Mouse (Mus musculus): ENCODE measurements around the gene Hrh1. TPM values are rescaled to one million over a fixed set of nuclear protein-coding genes. Genes with fewer than 3 reads are reported as not detected.

The Hrh1 gene
- total and polyA plus RNA-seq, 2 experiments from 2014 or later, result 1.6 to 5.3 TPM

DNA sequence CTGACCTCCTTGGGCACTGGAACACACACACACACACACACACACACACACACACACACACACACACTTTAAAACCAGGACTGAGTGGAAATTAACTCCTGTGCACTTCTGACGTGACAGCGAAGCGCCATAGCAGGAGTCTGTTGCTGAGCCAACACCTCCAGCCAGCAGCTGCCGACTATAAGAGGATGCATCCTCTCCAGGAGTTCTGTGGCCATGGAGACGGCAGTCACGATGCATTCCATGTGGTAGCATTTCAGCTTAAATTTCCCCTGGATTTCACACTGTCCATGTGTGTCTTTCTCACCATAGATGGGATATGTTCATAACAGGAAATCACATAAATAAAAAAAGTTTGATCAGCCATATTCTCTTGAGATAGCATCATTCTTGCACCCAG lies 30.1 kb upstream of the Hrh1 start:
- H3K4me3 ChIP-seq (ENCODE audit: low read length), result no peak overlapping the region
- H3K36me3 ChIP-seq (ENCODE audit: insufficient read depth, low read length), result no peaks in the 10 kb centered on the region
- 25% methylated on average over 6 of the region's 6 CpGs for WGBS
- no peaks in the 10 kb centered on the region for H3K4me1 ChIP-seq (ENCODE audit: insufficient read depth, low read length)
- no peaks in the 10 kb centered on the region for H3K27me3 ChIP-seq (ENCODE audit: insufficient read depth, low read length)
- no peak overlapping the region for H3K27ac ChIP-seq
- no peak overlapping the region for H3K4me2 ChIP-seq (ENCODE audit: low read depth, low read length)
- no peaks in the 10 kb centered on the region for H3K9me3 ChIP-seq (ENCODE audit: low read length)
- ATAC-seq, result no peak
- no peak overlapping the region for H3K9ac ChIP-seq (replicated peaks; ENCODE audit: low read length)
- DNase-seq (ENCODE audit: low spot score), result peak; percentile 51
- no peak for TF ChIP-seq CTCF (IDR thresholded peaks at IDR 0.05; ENCODE audit: low read depth)

DNA sequence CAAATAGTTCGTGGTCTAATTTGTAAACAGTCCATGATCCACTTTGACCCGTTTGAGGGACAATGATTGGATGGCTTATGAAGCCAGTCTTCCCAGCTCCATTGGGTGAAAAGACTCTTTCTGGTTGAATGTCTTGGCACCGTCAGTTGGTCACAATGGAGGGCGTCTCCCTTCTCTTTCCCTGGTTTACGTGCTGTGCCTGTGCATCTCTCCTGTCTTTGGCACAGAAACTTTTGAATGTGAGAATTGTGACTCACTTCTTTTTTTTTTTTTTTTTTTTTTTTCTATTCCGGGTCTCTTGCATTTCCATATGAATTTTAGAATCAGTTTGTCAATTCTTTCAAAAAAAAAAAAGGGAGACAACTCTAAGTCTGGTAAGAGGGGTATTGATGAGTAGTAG lies 29.5 kb upstream of the Hrh1 start:
- ATAC-seq, result no peak
- DNase-seq (ENCODE audit: low spot score), result no peak
- no peak for TF ChIP-seq CTCF (IDR thresholded peaks at IDR 0.05; ENCODE audit: low read depth)
- no peak overlapping the region for H3K9ac ChIP-seq (replicated peaks; ENCODE audit: low read length)
- no peaks in the 10 kb centered on the region for H3K9me3 ChIP-seq (ENCODE audit: low read length)
- H3K36me3 ChIP-seq (ENCODE audit: insufficient read depth, low read length), result no peaks in the 10 kb centered on the region
- 61% methylated on average over 6 of the region's 6 CpGs for WGBS
- no peak overlapping the region for H3K27ac ChIP-seq
- H3K27me3 ChIP-seq (ENCODE audit: insufficient read depth, low read length), result no peaks in the 10 kb centered on the region
- H3K4me1 ChIP-seq (ENCODE audit: insufficient read depth, low read length), result no peaks in the 10 kb centered on the region
- H3K4me3 ChIP-seq (ENCODE audit: low read length), result no peak overlapping the region
- no peak overlapping the region for H3K4me2 ChIP-seq (ENCODE audit: low read depth, low read length)

DNA sequence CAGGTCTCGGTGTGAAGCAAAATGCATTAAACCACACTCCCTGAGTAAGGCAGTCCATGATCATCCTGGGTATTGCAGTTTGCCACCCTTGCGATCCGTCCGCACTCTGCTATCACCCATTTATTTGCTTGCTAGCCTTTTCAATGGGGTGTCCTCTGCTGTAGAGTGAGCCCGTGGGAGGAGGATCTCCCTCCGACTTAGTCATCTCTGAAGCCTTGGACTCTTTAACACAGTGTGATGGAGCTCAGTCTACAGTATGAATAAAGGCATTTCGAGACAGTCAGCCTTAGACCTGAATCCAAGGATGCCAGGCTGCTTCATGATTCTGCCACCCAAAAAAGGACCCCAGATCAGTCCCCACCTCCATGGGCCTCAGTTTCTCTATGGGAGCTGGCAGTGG lies 25.0 kb upstream of the Hrh1 start:
- Histone ChIP-seq H3K36me3 (ENCODE audit: insufficient read depth, low read length) (no peaks in the 10 kb centered on the region), H3K27ac (no peak overlapping the region), H3K27me3 (ENCODE audit: insufficient read depth, low read length) (no peaks in the 10 kb centered on the region), H3K9me3 (ENCODE audit: low read length) (no peaks in the 10 kb centered on the region), H3K4me3 (ENCODE audit: low read length) (no peak overlapping the region), H3K4me1 (ENCODE audit: insufficient read depth, low read length) (no peaks in the 10 kb centered on the region), H3K4me2 (ENCODE audit: low read depth, low read length) (no peak overlapping the region), H3K9ac (replicated peaks; ENCODE audit: low read length) (no peak overlapping the region)
- no peak for TF ChIP-seq CTCF (IDR thresholded peaks at IDR 0.05; ENCODE audit: low read depth)
- DNase-seq (ENCODE audit: low spot score), result no peak
- WGBS, result 87% methylated on average over 7 of the region's 7 CpGs
- ATAC-seq, result no peak

DNA sequence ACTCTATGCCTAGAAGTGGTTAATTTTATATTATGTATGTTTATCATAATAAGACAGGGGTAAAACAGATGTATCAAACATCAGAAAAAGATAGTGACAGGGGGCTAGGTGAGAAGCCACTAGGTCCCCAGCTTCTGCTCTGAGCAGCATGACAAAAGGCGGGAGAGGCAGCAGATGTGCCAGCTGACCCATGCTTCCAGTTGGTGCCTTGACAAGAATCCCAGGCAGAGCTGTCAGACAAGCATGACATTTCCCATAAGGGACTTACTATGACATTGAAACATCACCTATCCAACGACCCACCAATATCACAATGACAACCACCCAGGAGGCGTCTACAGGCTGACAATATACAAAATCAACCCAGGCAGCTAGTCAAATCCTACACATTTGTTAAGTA lies 16.9 kb upstream of the Hrh1 start:
- no peak overlapping the region for H3K9ac ChIP-seq (replicated peaks; ENCODE audit: low read length)
- H3K4me1 ChIP-seq (ENCODE audit: insufficient read depth, low read length), result no peaks in the 10 kb centered on the region
- DNase-seq (ENCODE audit: low spot score) (no peak), ATAC-seq (no peak)
- WGBS, result 50% methylated on average over 3 of the region's 3 CpGs
- H3K4me3 ChIP-seq (ENCODE audit: low read length), result no peak overlapping the region
- H3K36me3 ChIP-seq (ENCODE audit: insufficient read depth, low read length), result no peaks in the 10 kb centered on the region
- no peak overlapping the region for H3K27ac ChIP-seq
- H3K4me2 ChIP-seq (ENCODE audit: low read depth, low read length), result no peak overlapping the region
- no peaks in the 10 kb centered on the region for H3K27me3 ChIP-seq (ENCODE audit: insufficient read depth, low read length)
- H3K9me3 ChIP-seq (ENCODE audit: low read length), result no peaks in the 10 kb centered on the region
- TF ChIP-seq CTCF (IDR thresholded peaks at IDR 0.05; ENCODE audit: low read depth), result no peak

DNA sequence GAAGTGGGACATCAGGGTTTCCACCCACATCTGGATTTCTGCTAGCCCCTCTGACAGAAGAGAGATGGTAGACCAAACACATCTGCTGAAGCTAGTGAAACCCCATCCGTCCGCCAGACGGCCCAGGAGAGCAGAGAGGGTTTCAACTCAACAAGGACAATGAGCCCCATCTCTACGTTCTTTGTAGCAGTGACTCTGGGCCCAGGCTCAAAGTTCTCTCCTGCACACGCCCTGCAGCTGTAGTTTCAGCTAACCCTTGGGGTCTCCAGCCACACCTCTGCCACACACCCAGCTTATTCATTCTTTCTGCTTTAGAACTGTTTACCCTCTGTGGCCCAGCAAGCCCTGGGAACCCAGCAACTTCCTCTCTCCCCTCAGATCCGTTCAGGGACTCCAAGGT lies 10.4 kb upstream of the Hrh1 start:
- H3K27ac ChIP-seq, result no peak overlapping the region
- H3K36me3 ChIP-seq (ENCODE audit: insufficient read depth, low read length), result no peaks in the 10 kb centered on the region
- no peak for ATAC-seq
- H3K27me3 ChIP-seq (ENCODE audit: insufficient read depth, low read length), result 0 out of 2 replicates have a peak, but pooled peaks cover 3% of the 10 kb centered on the region
- TF ChIP-seq CTCF (IDR thresholded peaks at IDR 0.05; ENCODE audit: low read depth), result no peak
- H3K4me2 ChIP-seq (ENCODE audit: low read depth, low read length), result no peak overlapping the region
- no peaks in the 10 kb centered on the region for H3K4me1 ChIP-seq (ENCODE audit: insufficient read depth, low read length)
- 82% methylated on average over 6 of the region's 6 CpGs for WGBS
- no peaks in the 10 kb centered on the region for H3K9me3 ChIP-seq (ENCODE audit: low read length)
- no peak overlapping the region for H3K4me3 ChIP-seq (ENCODE audit: low read length)
- H3K9ac ChIP-seq (replicated peaks; ENCODE audit: low read length), result no peak overlapping the region
- DNase-seq (ENCODE audit: low spot score), result no peak

DNA sequence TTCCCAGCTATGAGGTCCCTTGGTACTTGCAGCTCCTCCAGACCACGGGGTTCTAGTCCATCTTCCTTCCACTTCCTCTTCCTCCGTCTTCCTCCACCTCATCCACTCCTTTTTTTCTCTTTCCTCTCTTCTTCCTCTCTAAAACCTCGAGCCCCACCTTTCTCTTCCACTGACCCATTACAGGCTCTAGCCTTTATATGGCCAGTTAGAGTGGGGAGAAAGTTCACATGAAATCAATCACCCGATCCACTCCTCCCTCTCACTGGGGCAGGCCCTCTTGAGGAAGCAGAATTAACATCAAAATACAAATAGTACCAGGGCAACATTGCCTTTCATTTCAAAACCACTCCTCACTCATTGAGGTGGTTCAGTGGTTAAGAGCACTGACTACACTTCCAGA lies 9.9 kb upstream of the Hrh1 start:
- Histone ChIP-seq H3K4me2 (ENCODE audit: low read depth, low read length) (no peak overlapping the region), H3K9ac (replicated peaks; ENCODE audit: low read length) (no peak overlapping the region), H3K9me3 (ENCODE audit: low read length) (no peaks in the 10 kb centered on the region), H3K27me3 (ENCODE audit: insufficient read depth, low read length) (0 out of 2 replicates have a peak, but pooled peaks cover 3% of the 10 kb centered on the region), H3K36me3 (ENCODE audit: insufficient read depth, low read length) (no peaks in the 10 kb centered on the region), H3K4me1 (ENCODE audit: insufficient read depth, low read length) (no peaks in the 10 kb centered on the region), H3K27ac (no peak overlapping the region), H3K4me3 (ENCODE audit: low read length) (no peak overlapping the region)
- TF ChIP-seq CTCF (IDR thresholded peaks at IDR 0.05; ENCODE audit: low read depth), result no peak
- WGBS, result 65% methylated on average over 4 of the region's 4 CpGs
- DNase-seq (ENCODE audit: low spot score), result no peak
- no peak for ATAC-seq

DNA sequence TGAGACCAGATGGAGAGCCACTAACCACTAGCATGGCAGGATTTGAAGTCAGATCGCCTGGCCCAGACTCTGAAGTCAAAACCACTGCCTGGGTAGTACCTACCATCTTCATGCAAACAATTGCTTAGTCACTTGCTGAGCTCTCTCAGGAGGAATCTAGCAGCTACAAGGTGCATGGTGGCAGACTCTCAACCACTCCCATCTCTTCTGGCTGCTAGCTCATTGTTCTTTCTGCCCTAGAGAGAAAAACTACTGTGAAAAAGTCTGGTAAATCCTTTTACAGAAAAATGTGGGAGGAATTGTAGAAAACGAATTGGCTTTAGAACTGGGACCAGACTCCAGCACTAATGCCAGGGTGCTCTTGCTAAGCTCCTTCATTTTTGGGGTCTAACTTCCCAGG lies 7.6 kb upstream of the Hrh1 start:
- no peaks in the 10 kb centered on the region for H3K4me1 ChIP-seq (ENCODE audit: insufficient read depth, low read length)
- H3K27me3 ChIP-seq (ENCODE audit: insufficient read depth, low read length), result 0 out of 2 replicates have a peak, but pooled peaks cover 3% of the 10 kb centered on the region
- WGBS, result 64% methylated on average over 2 of the region's 2 CpGs
- H3K9ac ChIP-seq (replicated peaks; ENCODE audit: low read length), result no peak overlapping the region
- DNase-seq (ENCODE audit: low spot score), result no peak
- no peak overlapping the region for H3K4me2 ChIP-seq (ENCODE audit: low read depth, low read length)
- H3K4me3 ChIP-seq (ENCODE audit: low read length), result no peak overlapping the region
- no peaks in the 10 kb centered on the region for H3K36me3 ChIP-seq (ENCODE audit: insufficient read depth, low read length)
- no peak for ATAC-seq
- no peak for TF ChIP-seq CTCF (IDR thresholded peaks at IDR 0.05; ENCODE audit: low read depth)
- no peak overlapping the region for H3K27ac ChIP-seq
- H3K9me3 ChIP-seq (ENCODE audit: low read length), result no peaks in the 10 kb centered on the region

Data from hindbrain, postnatal 0 days (tissue).